Mouse (Mus musculus): ENCODE measurements around the gene Fam129c.

Gene Fam129c

DNA sequence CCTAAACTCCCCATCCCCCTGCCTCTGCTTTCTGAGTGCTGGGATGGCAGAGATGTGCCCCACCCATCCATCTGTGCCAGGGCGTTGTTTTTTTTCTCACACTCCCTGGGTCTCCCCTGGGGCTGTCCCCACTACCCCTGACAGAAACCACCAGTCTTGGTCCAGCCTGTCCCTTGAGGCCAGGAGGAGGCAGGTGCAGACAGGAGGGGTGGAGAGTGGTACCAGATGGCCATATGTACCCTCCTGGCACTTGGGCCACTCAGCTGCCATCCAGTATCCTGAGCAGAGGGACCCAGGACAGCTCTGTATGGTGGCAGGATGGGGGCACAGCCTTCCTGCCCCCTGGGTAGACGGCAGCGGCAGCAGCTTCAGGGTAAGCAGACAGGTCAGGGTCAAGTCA, at the start of gene Fam129c:
Gene Fam129c, plus strand, starts transcription at position 198 of the 400 bp plus-strand sequence.
- DNase-seq (ENCODE audit: inconsistent ontology term) = no peak

DNA sequence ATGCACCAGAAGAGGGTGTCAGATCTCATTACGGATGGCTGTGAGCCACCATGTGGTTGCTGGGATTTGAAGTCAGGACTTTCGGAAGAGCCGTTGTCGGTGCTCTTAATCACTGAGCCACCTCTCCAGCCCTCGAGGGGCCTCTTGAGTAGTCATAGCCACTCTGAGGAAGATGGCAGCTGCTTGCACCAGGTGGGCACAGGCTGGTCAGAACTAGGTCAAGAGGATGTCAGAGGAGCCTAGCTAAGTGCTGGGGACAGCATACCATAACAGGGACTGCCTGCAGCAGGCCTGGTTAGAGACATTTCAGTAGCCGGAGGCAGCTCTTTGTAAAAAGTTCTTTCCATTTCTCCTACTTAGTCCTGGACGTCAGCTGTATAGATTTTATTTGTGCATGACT, 46.7 kb upstream of the Fam129c start:
- no peak for DNase-seq (ENCODE audit: inconsistent ontology term)

DNA sequence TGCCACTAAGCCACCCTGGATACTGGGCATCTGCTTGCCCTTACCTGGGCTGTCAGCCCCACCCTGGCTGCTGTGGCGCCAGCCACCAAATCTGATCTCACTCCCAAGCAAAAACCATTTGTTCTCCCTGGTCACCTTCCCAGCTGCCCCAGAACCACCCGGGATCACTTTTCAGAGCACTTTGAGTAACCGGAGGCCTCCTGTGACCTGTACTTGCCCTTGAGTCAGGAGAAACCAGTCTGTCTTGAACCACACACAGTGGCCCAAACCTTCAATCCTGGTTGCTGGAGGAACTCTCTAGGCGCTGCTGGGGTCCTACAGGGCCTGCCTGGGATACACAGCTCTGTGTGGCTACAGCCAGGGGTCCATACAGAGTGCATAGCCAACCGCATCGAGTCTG, 44.7 kb upstream of the Fam129c start:
- no peak for DNase-seq (ENCODE audit: inconsistent ontology term)

DNA sequence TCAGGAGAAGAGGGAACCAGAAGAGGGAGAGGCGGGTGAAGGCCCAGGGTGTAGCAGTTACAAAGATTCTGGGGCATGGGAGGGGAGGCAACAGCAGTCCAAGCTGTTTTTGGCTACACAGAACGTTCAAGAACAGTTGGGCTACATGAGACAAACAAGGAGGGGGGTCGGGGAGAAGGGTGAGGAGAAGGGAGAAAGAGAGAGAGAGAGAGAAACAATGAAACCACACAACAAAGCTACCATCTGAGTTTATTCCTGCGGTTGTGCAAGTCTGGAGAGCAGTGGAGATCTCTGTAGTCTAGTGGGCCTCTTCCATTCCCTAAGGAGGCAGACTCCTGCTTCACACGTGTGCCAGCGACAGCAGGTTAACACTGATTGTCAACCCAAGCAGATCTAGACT, 43.4 kb upstream of the Fam129c start:
- no peak for DNase-seq (ENCODE audit: inconsistent ontology term)

DNA sequence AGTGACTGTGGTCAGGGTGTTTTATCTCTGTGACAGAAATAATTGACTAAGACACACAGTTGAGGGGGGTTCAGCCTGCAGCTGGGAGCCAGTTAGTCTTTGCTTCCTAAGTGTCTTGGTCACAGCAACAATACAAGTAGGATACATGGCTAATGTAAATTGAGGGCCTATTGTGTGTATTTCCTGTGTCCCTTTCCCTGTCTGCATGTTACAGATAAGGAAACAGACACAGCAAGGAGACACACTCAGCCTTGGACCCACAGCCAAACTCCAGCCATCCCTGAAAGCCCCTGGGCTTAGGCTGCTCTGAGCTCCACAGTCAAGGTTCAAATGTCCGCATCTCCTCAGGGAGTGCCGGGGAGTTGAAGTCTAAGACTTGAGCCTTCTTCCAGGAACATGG, 42.8 kb upstream of the Fam129c start:
- no peak for DNase-seq (ENCODE audit: inconsistent ontology term)

DNA sequence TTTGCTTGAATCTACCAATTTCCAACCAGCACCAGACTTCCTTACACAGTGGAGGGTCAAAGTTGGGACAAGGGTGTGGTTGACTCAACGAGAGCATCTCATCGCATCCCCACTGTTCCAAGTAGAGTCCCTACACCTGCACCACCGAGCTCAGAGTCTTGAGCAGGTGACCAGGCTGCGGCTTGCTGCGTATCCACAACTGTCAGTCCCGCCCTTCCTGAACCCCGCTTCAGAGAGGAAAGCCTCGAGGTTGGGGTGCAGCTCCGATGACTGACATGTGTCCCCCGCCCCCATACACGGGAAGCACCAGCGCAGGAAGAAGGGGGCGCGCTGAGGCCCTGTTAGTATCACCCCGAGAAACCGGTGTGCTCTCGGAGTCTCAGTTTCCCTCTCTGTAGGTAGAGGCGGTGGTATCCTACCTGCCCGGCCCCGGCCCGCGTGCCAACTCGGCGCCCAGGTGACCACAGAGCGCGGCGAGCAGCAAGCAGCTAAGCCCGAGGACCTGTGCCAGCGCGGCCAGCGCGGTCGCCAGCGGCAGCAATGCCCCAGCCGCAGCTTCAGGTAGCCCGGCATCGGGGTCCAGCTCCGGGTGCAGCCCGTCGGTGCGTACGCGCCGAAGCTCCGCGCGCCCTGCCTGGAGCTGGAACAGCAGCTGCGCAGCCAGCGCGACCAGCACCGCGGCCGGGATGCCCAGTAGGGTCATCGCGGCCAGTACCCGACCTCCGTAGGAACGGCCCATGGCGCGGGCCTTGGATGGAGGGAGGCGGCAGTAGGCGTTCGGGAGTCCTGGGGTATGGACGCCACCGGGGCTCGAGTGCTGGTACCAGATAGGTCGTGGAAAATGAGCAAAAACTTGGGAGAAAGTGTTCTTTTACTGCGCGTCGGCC, 39.1 kb upstream of the Fam129c start, which contains the start of gene Tmem221:
Gene Tmem221, minus strand, starts transcription at position 801 of the 887 bp plus-strand sequence.
- DNase-seq (ENCODE audit: inconsistent ontology term) = no peak

DNA sequence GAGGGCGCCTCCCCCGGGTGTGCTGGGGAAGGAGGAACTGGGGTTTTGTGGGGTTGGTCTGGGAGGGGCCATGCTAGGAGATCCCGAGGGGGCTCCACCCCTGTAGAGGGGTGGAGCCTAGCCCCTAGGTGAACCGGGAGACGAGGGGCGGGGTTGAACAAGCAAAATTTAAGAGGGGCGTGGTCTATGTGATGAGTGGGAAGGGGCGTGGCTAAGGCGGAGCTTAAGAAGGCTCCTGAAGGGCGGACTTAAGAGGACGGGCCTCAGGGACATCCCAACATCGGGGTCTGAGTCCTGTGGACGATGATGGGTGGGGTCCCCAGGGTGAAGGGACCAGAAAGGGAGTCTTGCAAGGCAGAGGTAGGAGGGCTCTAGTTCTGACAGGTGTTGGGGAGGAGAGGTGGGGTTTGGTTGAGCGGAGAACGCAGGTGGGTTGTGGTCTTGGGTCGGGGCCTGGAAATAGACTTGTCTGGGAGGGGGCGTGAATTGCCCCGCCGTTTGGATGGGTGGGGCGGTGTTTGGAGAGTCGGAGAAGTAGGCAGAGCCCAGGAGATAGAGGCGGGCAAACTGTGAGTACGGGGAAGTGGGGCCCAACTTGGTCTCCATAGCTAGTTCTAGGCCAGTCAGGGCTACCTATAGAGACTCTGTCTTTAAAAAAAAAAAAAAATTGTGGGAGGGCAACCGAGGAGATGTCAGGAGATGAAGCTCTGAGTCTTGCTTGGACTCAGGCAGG, 38.3 kb upstream of the Fam129c start:
- peak; percentile 86 for DNase-seq (ENCODE audit: inconsistent ontology term)

DNA sequence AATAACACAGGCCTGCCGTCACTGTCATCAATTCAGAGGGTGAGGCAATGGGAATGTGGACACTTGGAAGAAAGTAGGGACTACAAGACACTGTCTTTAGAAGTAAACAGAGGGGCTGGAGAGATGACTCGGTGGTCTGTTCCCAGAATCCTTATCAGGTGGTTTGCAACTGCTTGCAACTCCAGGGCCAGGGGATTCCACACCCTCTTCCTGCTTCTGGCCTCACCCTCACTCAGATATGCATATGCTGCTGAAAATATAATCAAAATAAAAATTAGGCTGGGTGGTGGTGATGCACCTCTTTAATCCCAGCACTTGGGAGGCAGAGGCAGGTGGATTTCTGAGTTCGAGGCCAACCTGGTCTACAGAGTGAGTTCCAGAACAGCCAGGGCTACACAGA, 37.4 kb upstream of the Fam129c start:
- DNase-seq (ENCODE audit: inconsistent ontology term) = no peak

DNA sequence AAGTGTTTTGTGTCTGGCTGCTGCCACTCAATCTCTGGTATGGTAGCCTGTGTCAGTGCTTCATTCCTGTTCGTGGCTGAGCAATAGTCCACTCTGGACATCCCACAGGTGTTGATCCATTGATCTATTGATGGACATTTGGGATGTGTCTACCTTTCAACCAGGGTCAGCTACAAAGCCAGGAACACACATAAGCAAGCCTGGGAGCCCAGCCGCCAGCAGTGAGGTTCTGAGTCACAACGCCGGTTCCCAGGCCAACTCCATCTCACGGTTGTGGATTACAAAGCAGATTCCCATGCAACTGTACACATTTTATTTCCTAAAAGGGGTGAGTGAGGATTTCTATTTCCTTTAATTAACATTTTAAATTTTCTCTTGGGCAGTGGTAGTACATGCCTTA, 36.7 kb upstream of the Fam129c start:
- DNase-seq (ENCODE audit: inconsistent ontology term) = no peak

DNA sequence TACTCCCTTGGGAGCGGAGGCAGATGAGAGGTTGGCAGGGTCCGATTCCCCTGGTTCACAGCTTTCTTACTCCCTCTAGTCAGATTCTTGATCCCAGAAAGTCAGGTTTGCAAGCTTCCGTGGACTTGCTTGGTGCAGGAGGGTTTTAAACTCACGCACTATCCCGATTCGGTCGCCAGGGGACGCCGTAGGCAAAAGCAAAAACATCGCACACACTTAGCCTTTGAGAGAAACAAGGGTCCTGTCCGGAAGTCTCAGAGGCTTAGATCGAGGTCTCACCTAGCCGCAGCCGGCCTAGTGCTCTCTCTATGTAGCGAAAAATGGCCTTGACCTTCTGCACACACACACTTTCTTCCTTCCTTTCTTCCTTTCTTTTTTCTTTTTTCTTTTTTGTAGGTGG, 36.0 kb upstream of the Fam129c start:
- DNase-seq (ENCODE audit: inconsistent ontology term) = peak; percentile 71

DNA sequence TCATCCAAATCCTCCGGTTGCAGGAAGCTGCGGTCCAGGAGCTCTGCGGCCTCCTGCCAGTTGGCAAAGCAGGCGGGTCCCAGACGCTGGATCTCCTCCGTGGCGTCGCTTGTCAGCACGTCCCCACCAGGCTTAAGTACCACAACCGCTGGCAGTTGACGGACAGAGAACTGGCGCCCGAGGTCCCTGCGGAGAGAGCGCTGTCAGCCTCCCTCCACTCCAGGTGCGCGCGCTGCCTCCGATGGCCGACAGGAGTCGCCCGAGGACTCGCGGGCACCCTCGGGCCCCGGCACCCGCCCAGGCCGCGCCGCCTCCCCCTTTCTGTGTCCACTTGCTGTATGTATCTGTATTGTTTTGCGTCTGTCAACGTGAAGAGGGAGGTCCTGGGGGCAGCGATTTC, 34.7 kb upstream of the Fam129c start:
- peak; percentile 75 for DNase-seq (ENCODE audit: inconsistent ontology term)

DNA sequence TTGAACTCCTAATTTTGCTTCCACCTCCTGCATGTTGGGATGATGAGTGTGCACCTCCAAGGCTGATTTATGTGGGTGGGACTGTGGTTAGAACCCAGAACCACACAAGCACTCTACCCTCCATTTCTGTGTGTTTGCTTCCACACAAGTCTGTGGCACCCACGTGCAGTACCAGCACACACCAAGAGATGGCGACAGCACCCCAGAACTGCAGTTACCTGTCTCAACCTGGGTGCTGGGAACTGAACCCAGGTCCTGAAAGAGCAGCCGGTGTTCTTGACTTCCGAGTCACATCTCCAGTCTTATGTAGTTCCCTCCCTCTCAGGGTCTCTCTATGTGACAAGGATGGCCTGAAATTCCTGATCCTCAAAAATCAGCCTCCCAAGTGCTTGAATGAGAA, 33.5 kb upstream of the Fam129c start:
- DNase-seq (ENCODE audit: inconsistent ontology term) = no peak

DNA sequence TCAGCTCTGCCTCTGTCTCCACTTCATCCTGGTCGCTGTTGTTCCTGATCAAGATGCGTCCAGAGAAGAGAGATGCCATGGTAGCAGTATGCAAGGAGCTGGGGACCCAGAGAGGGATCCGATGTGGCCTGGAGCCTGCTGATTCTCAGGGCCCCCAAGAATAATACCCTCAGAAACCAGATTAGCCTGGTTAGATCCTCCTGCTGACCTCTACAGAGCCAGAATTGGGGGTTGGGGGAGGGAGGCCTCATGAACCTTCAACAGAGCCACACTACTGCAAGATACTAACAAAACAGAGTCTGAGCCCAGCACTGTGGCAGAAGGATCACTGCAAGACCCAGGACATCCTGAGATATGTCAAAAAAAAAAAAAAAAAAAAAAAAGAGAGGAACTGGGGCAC, 30.9 kb upstream of the Fam129c start, which contains the start of gene Nxnl1:
Gene Nxnl1, minus strand, starts transcription at position 101 of the 400 bp plus-strand sequence.
- DNase-seq (ENCODE audit: inconsistent ontology term) = no peak

DNA sequence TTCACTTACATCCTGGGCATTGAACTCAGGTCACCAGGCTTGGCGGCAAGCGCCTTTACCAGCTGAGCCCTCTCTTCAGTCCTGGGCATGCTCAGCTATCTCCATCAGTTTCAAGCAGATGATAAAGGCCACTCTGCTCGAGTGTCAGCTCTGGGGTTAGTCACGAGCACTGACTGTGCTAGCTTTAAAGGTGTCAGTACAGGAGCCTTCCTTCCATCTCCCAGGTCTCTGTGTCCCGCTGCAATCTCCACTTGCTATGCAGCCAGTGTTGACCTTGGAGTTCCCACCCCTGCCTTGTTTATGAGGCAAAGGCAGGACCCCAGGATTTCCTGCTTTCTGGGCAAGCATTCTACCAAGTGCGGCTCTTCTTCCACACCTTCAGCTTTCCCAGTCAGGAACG, 29.9 kb upstream of the Fam129c start:
- DNase-seq (ENCODE audit: inconsistent ontology term) = no peak

DNA sequence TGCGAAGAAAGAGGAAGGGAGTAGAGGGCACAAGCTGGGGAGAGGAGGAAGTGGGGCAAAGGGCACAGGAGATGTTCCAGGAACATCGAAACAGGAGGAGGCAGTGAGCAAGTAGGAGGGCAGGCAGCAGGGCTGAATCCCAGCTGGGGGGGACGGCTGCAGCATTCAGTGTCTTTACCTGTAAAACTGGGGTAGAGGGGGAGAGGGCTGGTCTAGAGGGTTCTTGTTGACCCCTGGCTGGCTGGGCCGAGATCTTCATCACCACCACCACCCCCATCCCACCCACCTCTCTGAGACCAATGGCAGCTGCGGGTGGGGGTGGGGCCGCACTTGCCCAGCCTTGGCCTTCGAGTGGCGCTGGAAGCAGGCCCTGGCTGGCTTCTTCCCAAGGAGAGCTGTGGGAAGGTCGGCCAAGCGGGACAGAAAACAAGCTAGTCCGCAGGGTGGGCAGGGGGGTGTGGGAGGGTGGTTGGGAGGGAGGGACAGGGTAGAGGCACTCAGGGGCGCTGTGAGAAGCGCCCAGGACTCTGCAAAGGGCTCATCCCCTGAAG, 29.0 kb upstream of the Fam129c start, which contains the start of gene Slc27a1:
Gene Slc27a1, plus strand, starts transcription at position 496 of the 551 bp plus-strand sequence.
- peak; percentile 64 for DNase-seq (ENCODE audit: inconsistent ontology term)

DNA sequence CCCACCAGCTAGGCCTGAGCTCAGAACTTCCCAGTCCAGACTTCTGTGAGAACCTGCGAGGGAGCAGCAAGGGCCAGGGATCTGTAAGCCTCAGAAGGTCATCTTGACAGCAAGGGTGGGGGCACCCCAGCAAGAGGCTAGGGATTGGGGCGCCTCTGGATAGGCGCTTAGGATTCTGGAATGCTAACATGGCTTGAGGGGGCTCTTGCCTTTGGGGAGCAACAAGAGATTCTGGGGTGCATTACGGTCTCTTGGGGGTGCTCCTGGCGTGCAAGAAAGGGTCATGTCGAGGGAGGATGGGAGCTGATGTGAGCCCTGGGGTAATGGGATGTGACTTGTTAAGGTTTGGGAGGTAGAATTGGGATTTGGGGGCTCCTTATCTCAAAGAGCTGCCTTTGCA, 28.5 kb upstream of the Fam129c start:
- no peak for DNase-seq (ENCODE audit: inconsistent ontology term)

DNA sequence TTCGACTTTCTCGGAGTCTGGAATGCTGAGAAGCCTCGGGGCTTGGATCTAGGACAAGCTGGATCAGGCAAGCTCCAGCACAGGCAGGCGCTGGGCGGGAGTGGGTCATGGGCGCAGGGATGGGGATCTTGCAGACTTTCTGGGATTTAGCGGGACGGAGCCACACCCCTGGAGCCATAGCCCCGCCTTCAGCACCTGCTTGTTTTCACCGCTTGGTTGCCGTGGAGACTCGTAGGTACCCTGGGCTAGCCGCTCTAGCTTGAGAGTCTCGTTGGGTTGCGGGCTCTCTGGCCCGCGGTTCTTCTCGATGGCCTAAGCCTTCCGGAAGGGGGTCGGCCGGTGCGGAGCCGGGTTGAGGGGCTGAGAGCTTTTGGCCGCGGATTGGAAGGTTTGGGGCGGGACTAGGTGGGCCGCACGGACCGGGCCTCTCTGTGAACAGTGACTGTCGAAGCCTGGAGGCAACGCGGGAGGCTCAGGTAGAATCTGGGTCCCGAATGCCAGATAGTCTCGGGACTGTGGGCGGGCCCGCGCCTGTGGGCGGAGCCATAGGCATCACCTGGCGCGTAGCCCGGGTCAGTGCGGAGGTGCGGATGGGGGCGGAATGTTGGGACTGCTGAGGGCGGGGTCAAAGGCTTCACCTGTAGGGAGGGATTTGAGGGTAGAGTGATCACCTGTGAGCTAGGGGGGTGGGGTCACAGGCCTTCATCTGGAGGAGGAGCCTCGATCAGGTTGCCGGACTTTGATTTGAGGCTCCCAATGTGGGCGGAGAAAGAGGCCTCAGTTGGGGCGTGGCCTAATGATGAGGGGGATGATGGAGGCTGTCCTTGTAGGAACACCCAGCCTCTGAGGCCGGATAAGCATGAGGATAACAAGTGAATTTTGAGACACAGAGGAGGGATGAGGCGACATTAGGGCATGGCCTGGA, 27.8 kb upstream of the Fam129c start:
- DNase-seq (ENCODE audit: inconsistent ontology term) = peak; percentile 89

DNA sequence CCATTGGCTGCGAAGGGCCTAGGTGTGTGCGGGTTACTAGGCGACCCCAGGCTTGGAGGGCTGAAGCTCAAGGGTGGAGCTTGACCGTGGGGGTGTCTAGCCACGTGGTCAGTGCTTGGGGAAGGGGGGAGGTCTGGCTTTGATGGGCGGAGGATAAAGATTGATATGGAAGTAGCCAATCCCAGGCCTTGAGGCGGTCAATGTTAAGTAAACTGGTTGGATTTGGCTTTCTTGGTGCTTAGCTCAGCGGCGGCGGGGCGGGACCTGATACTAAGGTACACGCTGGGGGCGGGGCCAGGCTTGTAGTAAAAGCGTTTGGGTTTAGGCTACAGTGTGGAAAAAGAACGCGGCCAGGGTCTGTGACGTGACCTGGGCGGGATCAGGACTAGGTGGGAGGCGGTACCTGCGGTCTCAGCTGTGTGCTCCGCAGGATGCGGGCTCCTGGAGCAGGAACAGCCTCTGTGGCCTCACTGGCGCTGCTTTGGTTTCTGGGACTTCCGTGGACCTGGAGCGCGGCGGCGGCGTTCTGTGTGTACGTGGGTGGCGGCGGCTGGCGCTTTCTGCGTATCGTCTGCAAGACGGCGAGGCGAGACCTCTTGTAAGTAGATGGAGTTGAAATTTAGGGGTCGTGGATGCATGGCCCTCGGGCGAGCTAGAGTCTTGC, 27.0 kb upstream of the Fam129c start:
- peak; percentile 100 for DNase-seq (ENCODE audit: inconsistent ontology term)

DNA sequence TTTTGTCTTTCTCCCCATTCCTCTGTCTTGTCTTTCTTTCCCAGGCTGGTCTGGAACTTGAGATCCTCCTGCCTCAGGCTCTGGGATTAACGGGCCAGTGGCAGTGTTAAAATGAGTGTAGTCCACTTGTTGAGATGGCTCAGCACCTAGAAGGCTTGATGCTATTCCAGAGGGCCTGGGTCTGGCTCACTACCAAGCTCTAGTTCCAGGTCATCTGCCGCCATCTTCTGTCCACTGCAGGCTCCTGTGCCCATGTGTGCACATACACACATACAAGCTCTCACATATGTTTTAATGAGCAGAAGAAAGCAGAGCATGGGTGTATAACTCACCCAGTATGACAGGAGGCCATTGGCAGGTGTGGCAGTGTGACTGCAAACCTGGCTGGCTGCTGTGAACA, 25.4 kb upstream of the Fam129c start:
- DNase-seq (ENCODE audit: inconsistent ontology term) = peak; percentile 51

DNA sequence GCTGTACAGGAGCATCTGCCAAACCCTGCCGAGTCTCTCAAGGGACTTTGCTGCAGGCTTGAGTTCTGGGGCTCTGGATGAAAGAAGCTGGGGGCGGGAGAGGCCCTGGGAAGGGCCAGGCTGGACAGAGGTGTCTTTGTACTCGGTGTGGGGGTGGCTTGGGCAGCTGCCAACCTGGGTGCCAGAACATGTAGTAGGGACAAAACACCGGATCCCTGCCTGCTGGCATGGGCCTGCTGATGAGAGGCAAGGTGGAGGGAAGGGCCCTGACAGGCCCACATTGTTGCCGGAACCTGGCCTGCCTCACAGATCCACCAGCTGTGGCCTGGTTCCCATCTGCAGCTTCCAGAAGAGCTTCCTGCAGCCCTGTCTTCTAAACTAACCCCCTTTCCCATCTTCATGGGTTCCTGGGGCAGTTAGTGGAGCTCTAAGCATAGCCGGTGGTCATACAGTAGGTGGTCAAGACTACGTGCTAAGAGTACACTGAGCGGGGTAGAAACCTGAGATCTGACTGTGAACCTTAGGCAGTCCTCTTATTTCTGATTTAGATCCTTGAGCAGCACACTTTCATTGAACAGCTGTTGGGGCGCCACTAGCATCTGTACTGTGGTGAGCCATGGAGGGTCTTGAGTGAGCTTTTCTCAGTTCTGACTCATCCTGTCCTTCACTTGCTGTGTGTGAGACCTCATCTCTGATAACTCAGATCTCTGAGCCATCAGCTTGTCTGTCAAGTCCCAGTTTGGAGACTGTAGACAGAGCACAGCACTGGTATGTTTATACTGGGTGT, 24.4 kb upstream of the Fam129c start:
- DNase-seq (ENCODE audit: inconsistent ontology term) = peak; percentile 100

Data from Muller cell, postnatal 12 days (primary cell).